Mouse (Mus musculus): ENCODE measurements around the gene Itln1. TPM values are rescaled to one million over a fixed set of nuclear protein-coding genes. Genes with fewer than 3 reads are reported as not detected.

The Itln1 gene
- polyA plus RNA-seq, 1 experiment from 2014 or later: not detected

- ATAC-seq: no peak
Observed at GRCm38 (mm10) chr1:171561200-171561599, 26.1 kb upstream of the Itln1 start.

GRCm38 (mm10) chr1:171560262-171560661 is 25.2 kb upstream of the Itln1 start:
- H3K4me2 ChIP-seq (ENCODE audit: low read length): no peak overlapping the region
- H3K9me3 ChIP-seq (replicated peaks; ENCODE audit: control insufficient read depth, low read length): no peaks in the 10 kb centered on the region
- WGBS: 80% methylated on average over 2 of the region's 2 CpGs
- no peaks in the 10 kb centered on the region for H3K27me3 ChIP-seq (replicated peaks; ENCODE audit: control insufficient read depth, insufficient read depth, low read length)
- H3K36me3 ChIP-seq (ENCODE audit: control insufficient read depth, insufficient read depth, low read length): no peaks in the 10 kb centered on the region
- DNase-seq (ENCODE audit: low spot score) (no peak), ATAC-seq (no peak)
- H3K27ac ChIP-seq (ENCODE audit: low read depth, low read length): no peak overlapping the region
- H3K4me3 ChIP-seq (ENCODE audit: low read depth, low read length): no peak overlapping the region
- no peaks in the 10 kb centered on the region for H3K4me1 ChIP-seq (ENCODE audit: control insufficient read depth, insufficient read depth, low read length)
- H3K9ac ChIP-seq (ENCODE audit: low read length): no peak overlapping the region

More at GRCm38 (mm10) chr1:171561200-171561599, 26.1 kb upstream of the Itln1 start:
- no peak overlapping the region for H3K27ac ChIP-seq (ENCODE audit: low read depth, low read length)
- H3K4me3 ChIP-seq (ENCODE audit: low read depth, low read length): no peak overlapping the region
- WGBS: 69% methylated on average over 1 of the region's 1 CpGs
- no peak for DNase-seq (ENCODE audit: low spot score)
- no peaks in the 10 kb centered on the region for H3K4me1 ChIP-seq (ENCODE audit: control insufficient read depth, insufficient read depth, low read length)
- H3K9me3 ChIP-seq (replicated peaks; ENCODE audit: control insufficient read depth, low read length): no peaks in the 10 kb centered on the region
- no peak overlapping the region for H3K4me2 ChIP-seq (ENCODE audit: low read length)
- H3K36me3 ChIP-seq (ENCODE audit: control insufficient read depth, insufficient read depth, low read length): no peaks in the 10 kb centered on the region
- H3K27me3 ChIP-seq (replicated peaks; ENCODE audit: control insufficient read depth, insufficient read depth, low read length): no peaks in the 10 kb centered on the region
- H3K9ac ChIP-seq (ENCODE audit: low read length): no peak overlapping the region

GRCm38 (mm10) chr1:171558898-171559297 is 23.8 kb upstream of the Itln1 start, which contains the start of gene Cd244a:
Cd244a (plus strand) TSS chr1:171559193.
- Histone ChIP-seq H3K4me2 (ENCODE audit: low read length) (no peak within 1 kb of the TSS), H3K4me1 (ENCODE audit: control insufficient read depth, insufficient read depth, low read length) (no peaks in the 10 kb centered on the region), H3K9ac (ENCODE audit: low read length) (no peak within 1 kb of the TSS), H3K4me3 (ENCODE audit: low read depth, low read length) (no peak within 1 kb of the TSS), H3K27me3 (replicated peaks; ENCODE audit: control insufficient read depth, insufficient read depth, low read length) (no peaks in the 10 kb centered on the region), H3K9me3 (replicated peaks; ENCODE audit: control insufficient read depth, low read length) (no peaks in the 10 kb centered on the region), H3K36me3 (ENCODE audit: control insufficient read depth, insufficient read depth, low read length) (no peaks in the 10 kb centered on the region), H3K27ac (ENCODE audit: low read depth, low read length) (no peak within 1 kb of the TSS)
- ATAC-seq: no peak
- 88% methylated on average over 4 of the region's 4 CpGs for WGBS
- no peak for DNase-seq (ENCODE audit: low spot score)

GRCm38 (mm10) chr1:171558407-171558806 is 23.3 kb upstream of the Itln1 start:
- no peak overlapping the region for H3K4me2 ChIP-seq (ENCODE audit: low read length)
- H3K27ac ChIP-seq (ENCODE audit: low read depth, low read length): no peak overlapping the region
- H3K9me3 ChIP-seq (replicated peaks; ENCODE audit: control insufficient read depth, low read length): no peaks in the 10 kb centered on the region
- no peaks in the 10 kb centered on the region for H3K27me3 ChIP-seq (replicated peaks; ENCODE audit: control insufficient read depth, insufficient read depth, low read length)
- DNase-seq (ENCODE audit: low spot score) (no peak), ATAC-seq (no peak)
- H3K4me3 ChIP-seq (ENCODE audit: low read depth, low read length): no peak overlapping the region
- 79% methylated on average over 6 of the region's 6 CpGs for WGBS
- no peak overlapping the region for H3K9ac ChIP-seq (ENCODE audit: low read length)
- no peaks in the 10 kb centered on the region for H3K36me3 ChIP-seq (ENCODE audit: control insufficient read depth, insufficient read depth, low read length)
- no peaks in the 10 kb centered on the region for H3K4me1 ChIP-seq (ENCODE audit: control insufficient read depth, insufficient read depth, low read length)

- no peak for DNase-seq (ENCODE audit: low spot score)
- Histone ChIP-seq H3K36me3 (ENCODE audit: control insufficient read depth, insufficient read depth, low read length) (no peaks in the 10 kb centered on the region), H3K9me3 (replicated peaks; ENCODE audit: control insufficient read depth, low read length) (no peaks in the 10 kb centered on the region), H3K27ac (ENCODE audit: low read depth, low read length) (no peak overlapping the region), H3K27me3 (replicated peaks; ENCODE audit: control insufficient read depth, insufficient read depth, low read length) (no peaks in the 10 kb centered on the region), H3K4me2 (ENCODE audit: low read length) (no peak overlapping the region), H3K4me1 (ENCODE audit: control insufficient read depth, insufficient read depth, low read length) (no peaks in the 10 kb centered on the region), H3K4me3 (ENCODE audit: low read depth, low read length) (no peak overlapping the region), H3K9ac (ENCODE audit: low read length) (no peak overlapping the region)
- no peak for ATAC-seq
- 89% methylated on average over 2 of the region's 2 CpGs for whole genome bisulfite sequencing
Observed at GRCm38 (mm10) chr1:171556366-171556765, 21.3 kb upstream of the Itln1 start.

GRCm38 (mm10) chr1:171553359-171554341 is 18.6 kb upstream of the Itln1 start:
- Histone ChIP-seq H3K4me2 (ENCODE audit: low read length) (no peak overlapping the region), H3K9ac (ENCODE audit: low read length) (no peak overlapping the region), H3K4me3 (ENCODE audit: low read depth, low read length) (no peak overlapping the region), H3K36me3 (ENCODE audit: control insufficient read depth, insufficient read depth, low read length) (no peaks in the 10 kb centered on the region), H3K9me3 (replicated peaks; ENCODE audit: control insufficient read depth, low read length) (no peaks in the 10 kb centered on the region), H3K27me3 (replicated peaks; ENCODE audit: control insufficient read depth, insufficient read depth, low read length) (no peaks in the 10 kb centered on the region), H3K27ac (ENCODE audit: low read depth, low read length) (no peak overlapping the region), H3K4me1 (ENCODE audit: control insufficient read depth, insufficient read depth, low read length) (no peaks in the 10 kb centered on the region)
- DNase-seq (ENCODE audit: low spot score): peak; percentile 1
- 88% methylated on average over 11 of the region's 11 CpGs for WGBS
- no peak for ATAC-seq

GRCm38 (mm10) chr1:171552230-171552629 is 17.1 kb upstream of the Itln1 start:
- Histone ChIP-seq H3K9me3 (replicated peaks; ENCODE audit: control insufficient read depth, low read length) (no peaks in the 10 kb centered on the region), H3K4me2 (ENCODE audit: low read length) (no peak overlapping the region), H3K36me3 (ENCODE audit: control insufficient read depth, insufficient read depth, low read length) (no peaks in the 10 kb centered on the region), H3K9ac (ENCODE audit: low read length) (no peak overlapping the region), H3K27ac (ENCODE audit: low read depth, low read length) (no peak overlapping the region), H3K4me3 (ENCODE audit: low read depth, low read length) (no peak overlapping the region), H3K4me1 (ENCODE audit: control insufficient read depth, insufficient read depth, low read length) (no peaks in the 10 kb centered on the region), H3K27me3 (replicated peaks; ENCODE audit: control insufficient read depth, insufficient read depth, low read length) (no peaks in the 10 kb centered on the region)
- 79% methylated on average over 2 of the region's 2 CpGs for WGBS
- no peak for DNase-seq (ENCODE audit: low spot score)
- ATAC-seq: no peak

GRCm38 (mm10) chr1:171551326-171551725 is 16.2 kb upstream of the Itln1 start:
- Histone ChIP-seq H3K4me2 (ENCODE audit: low read length) (no peak overlapping the region), H3K36me3 (ENCODE audit: control insufficient read depth, insufficient read depth, low read length) (no peaks in the 10 kb centered on the region), H3K4me1 (ENCODE audit: control insufficient read depth, insufficient read depth, low read length) (no peaks in the 10 kb centered on the region), H3K27me3 (replicated peaks; ENCODE audit: control insufficient read depth, insufficient read depth, low read length) (no peaks in the 10 kb centered on the region), H3K9ac (ENCODE audit: low read length) (no peak overlapping the region), H3K9me3 (replicated peaks; ENCODE audit: control insufficient read depth, low read length) (no peaks in the 10 kb centered on the region), H3K27ac (ENCODE audit: low read depth, low read length) (no peak overlapping the region), H3K4me3 (ENCODE audit: low read depth, low read length) (no peak overlapping the region)
- DNase-seq (ENCODE audit: low spot score) (no peak), ATAC-seq (no peak)
- 86% methylated on average over 7 of the region's 7 CpGs for WGBS

- H3K27ac ChIP-seq (ENCODE audit: low read depth, low read length): no peak overlapping the region
- H3K4me2 ChIP-seq (ENCODE audit: low read length): no peak overlapping the region
- no peak overlapping the region for H3K9ac ChIP-seq (ENCODE audit: low read length)
- no peaks in the 10 kb centered on the region for H3K36me3 ChIP-seq (ENCODE audit: control insufficient read depth, insufficient read depth, low read length)
- H3K9me3 ChIP-seq (replicated peaks; ENCODE audit: control insufficient read depth, low read length): no peaks in the 10 kb centered on the region
- no peak for DNase-seq (ENCODE audit: low spot score)
- H3K27me3 ChIP-seq (replicated peaks; ENCODE audit: control insufficient read depth, insufficient read depth, low read length): no peaks in the 10 kb centered on the region
- H3K4me3 ChIP-seq (ENCODE audit: low read depth, low read length): no peak overlapping the region
- no peaks in the 10 kb centered on the region for H3K4me1 ChIP-seq (ENCODE audit: control insufficient read depth, insufficient read depth, low read length)
- WGBS: 84% methylated on average over 1 of the region's 1 CpGs
- ATAC-seq: no peak
Observed at GRCm38 (mm10) chr1:171540694-171541093, 5.6 kb upstream of the Itln1 start.
